Mouse (Mus musculus) c-Kit-negative CD71-positive TER-119-positive erythroid progenitor cells, embryonic 14.5 days (primary cell): ENCODE measurements around the gene Gphb5.

ENCODE experiments used
- DNase-seq: peaks from one replicate; pipeline ENCODE4 v3.0.0-alpha.2; 2013; ENCODE audit warnings: low read depth, low spot score

The Gphb5 gene

GRCm38 (mm10) chr12:75391526-75391925 lies 25.1 kb downstream of the Gphb5 start:
- DNase-seq: no peak

DNA sequence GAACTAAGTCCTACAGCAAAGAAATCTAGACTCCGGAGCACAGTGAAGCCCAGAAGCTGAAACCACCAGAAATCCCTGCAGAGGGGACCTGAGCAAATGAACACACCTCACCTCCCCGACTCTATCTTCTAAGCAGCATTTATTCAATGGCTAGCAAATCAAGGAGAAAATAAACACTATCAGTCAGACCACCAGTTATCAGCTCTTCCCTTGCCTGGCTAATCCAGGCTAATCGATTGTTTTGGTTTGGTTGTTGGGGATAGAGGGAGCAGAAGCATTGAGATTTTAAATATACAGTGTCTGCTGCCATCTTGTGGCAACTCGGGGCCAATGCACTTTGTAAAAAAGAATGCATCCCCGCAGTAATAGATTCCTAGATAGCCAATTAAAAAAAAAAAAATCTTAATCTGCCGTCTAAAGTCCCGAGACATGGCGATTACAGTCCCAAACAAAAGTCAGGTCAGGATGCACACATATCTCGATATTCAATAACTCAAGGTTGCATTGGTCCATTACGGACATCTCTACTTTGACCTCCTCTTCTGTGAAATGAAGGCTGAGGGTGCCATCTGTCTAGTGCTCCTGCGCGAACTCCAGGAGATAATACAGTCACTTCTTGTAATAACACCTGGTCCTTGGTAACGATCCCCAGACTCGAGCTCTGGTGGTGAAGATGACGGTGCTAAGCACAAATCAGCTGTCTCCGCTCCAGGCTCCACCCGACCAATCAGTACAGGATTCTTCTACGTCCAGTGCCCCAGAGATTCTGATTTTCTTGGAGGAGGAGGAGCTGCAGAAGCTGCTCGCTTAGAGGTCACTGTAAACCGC lies 27.1 kb downstream of the Gphb5 start:
- no peak for DNase-seq

DNA sequence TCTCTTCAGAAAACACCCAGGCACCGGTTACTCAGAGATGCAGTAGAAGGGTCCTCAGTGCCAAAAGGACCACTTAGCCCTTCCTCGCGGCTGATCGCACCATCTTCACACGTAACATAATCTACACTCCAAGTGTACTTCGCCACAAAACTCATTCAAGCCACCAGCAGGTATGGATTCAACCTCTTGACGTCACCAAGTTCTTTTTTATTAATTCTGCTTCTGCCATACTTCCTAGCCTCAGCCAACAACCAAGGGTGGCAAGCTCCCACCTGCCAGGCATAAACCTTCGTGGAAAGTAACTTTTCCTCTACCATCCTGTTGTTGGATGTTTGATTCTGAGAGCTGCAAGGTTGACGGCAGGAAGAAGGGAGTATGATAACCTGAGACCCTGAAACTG lies 28.1 kb downstream of the Gphb5 start:
- DNase-seq: no peak

- no peak for DNase-seq
These were observed 28.7 kb downstream of the Gphb5 start for GRCm38 (mm10) chr12:75387846-75388245.

GRCm38 (mm10) chr12:75387156-75387555 lies 29.4 kb downstream of the Gphb5 start:
- DNase-seq: no peak

DNA sequence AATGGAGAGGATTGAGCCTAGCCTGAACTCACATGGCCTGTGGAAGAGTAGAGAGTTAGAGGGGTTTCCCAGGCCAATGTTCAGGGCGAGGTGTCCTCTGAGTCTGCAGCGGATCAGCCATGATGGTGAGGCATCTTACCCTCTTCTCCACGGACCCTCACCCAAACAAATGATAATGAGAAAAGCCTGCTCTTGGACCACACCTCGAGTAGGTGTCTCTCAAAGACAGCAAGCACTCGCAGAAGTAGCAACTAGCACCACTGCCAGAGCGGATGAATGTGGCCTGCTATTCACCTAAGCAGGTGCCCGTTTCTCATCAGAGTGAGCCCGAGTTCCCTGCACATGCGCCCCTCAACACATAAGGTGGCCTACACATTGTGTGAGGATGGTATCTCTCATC lies 29.9 kb downstream of the Gphb5 start:
- no peak for DNase-seq

- no peak for DNase-seq
These were observed 40.5 kb downstream of the Gphb5 start for GRCm38 (mm10) chr12:75376126-75376525.

DNA sequence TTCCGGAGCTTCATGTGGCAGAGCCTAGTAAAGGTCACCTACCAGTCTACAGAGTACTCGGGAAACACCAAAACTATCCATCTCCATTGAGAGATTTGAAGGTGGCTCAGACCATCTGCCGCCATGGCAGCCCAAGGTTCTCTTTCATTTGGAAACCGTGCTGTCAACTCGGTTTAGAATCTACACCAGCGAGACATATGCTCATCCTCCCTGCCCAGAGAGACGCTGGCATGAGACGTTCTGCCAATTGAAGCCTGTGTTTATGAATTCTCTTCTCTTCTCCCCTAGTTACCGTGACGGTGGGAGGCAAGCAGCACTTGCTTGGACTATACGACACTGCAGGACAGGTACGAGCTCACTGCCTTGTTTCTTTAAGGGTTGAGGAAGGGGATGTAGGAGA lies 41.5 kb downstream of the Gphb5 start:
- DNase-seq: no peak

DNA sequence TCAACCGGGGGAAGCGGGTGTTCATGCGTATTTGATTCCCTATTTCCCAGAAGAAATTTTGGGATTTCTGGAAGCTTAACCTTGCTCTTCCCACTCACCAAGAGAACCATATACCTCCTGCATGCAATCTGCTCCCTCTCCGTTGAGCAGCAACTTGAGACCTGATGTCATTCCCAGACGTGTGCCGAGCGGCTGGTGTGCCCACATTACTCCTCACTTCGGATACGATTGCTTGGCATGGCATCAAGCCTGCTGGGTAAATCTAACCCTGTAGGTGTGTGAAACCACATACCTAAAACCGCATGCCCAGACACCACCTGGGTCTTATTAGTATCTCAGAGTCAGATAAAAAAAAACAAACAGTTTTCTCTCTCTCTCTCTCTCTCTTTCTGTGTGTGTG lies 42.1 kb downstream of the Gphb5 start:
- DNase-seq: no peak

- DNase-seq: no peak
These were observed 47.1 kb downstream of the Gphb5 start for GRCm38 (mm10) chr12:75369418-75369851.

DNA sequence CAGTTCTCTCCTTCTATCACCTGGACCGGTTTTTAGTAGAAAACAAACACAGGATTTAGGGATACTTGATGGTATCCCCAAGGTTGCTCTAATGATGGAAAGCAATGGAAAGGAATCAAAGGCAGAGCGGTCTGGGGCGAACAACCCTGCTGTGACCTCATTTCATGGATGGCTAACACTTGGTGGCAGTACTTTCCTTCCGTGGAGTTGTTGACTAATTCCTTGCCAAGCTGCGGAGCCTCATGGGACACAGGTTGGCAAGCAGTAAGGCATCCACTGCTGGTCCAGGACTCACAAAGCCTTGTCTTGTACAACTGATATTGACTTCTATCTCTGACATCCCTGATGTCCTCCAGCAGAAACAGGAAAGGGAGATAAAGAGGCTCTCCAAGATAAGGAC lies 48.1 kb downstream of the Gphb5 start:
- DNase-seq: no peak

DNA sequence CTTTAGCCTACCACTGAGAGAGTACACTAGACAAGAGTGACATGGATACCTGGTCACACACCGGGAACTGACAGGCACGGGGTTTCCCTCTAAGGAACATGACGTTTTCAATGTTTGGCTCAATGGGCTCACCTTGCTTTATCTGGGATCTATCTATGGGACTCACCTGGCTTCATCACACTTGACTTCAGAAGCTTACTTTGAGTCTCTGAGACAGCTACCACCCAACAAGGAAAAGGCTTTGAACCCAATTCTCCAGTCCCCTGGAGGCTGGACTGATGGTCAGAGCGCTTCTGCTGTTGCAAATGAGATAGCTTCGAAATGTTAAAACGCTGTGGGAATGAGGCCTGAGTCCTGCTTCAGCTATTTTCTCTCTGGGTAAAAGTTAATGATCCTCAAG lies 49.2 kb downstream of the Gphb5 start:
- no peak for DNase-seq

DNA sequence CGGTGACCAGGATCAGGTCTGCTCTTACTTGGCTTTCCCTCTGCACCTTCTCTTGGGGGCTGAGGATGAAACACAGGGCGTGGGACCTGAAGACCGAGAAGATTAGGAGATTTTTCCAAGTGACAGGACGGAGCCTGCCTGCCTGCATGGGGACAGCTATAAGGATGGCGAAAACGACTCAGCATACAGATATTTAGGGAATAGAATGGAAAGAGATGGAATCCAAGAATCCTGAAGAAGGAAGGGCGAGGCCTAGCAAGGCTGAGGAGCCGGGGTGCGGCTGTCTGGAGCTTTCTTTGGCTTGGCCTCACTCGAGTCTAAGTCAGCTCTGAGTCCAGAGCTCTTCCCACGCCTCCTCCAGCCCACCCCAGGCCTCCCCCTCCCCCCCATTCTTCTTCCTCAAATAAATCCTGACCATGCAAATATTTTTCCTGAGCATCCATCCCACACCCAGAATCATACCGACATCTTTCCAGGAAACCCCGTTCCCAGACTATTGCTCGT lies 50.9 kb downstream of the Gphb5 start:
- no peak for DNase-seq

- no peak for DNase-seq
These were observed 52.2 kb downstream of the Gphb5 start for GRCm38 (mm10) chr12:75364416-75364815.

DNA sequence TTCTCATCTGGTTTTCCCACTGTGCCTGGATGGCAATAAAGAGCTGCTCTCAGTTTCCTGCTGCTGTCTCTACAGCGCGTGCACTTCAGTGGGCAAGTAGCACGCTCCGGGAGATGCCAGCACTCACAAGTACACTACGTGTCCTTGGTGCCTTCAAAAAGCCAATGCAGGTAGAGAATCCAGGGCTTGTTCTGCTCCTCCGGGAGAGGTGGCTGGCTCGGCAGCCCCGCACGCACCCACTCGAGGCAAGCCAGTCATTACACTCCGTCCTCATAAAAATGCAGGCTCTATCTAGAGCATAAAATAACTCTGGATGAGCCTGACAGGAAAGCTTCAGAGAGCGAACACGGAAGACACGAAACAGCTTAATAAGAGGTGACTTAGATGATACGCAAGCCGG lies 54.1 kb downstream of the Gphb5 start:
- DNase-seq: no peak
